ENCODE assay signal across 8 mouse cellular contexts in the genomic region with DNA sequence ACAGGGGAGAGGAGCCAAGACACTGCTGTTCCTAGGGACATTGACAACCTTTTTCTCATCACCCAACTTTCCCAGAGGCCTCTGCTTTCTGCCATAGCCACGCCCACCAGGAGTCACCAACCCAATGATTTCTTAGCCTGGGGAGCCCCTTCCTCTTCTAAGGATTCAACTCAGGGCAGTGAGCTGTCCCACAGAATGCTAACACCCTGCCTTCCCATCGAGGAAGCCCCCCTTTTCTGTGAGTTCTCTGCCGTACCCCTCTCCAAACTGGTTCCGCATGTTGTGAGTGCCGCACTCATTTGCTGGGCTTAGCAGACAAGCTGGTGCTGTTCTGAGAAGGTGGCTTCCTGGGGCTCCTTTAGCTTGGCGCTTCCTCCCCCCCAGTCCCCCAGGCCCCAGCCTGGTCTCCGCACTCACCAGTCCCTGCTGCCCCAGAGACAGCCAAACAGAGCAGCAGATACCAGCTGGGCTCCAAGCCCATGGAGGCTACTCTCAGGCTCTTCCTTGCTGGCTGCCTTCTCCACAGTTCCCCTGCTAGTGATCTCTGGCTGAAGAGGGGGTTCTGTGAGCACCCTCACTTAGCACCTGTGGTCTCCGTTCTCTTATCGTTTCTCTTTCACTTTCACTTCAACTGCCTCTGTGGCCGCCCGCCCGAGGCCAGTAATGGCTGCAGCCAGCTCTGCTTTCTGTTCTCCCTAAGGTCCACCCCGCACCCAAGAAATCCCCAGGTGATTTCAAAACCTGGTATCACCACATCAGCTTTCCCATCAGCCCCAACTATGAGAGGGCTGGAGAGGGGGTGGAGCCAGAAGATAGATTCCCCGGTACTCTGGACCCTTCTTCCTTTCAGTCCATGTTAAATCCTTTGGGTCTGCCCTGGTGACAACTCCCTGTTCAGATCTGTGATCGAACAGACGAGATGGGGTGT. TPM values are rescaled to one million over a fixed set of nuclear protein-coding genes. Genes with fewer than 3 reads are reported as not detected.
DNase-seq lines count a peak whose midpoint lies in the region; ATAC-seq lines count a peak whose summit lies in the region.

A gene (minus strand): TSS at position 744 of the 928 bp plus-strand sequence.

- peak within 1 kb of the TSS; percentile 60 for H3K4me2 ChIP-seq in forebrain, embryonic 11.5 days (ENCODE audit: low read depth, low read length, severe bottlenecking)

- WGBS in forebrain, embryonic 11.5 days, result 15% methylated on average over 16 of the region's 16 CpGs

- no peak within 1 kb of the TSS; the same call in 1 of the 2 replicates for H3K27ac ChIP-seq in forebrain, embryonic 11.5 days (ENCODE audit: low read depth, low read length)

- no peaks in the 10 kb centered on the region for H3K36me3 ChIP-seq in forebrain, embryonic 11.5 days (ENCODE audit: control insufficient read depth, insufficient read depth, low read length)

- H3K9me3 ChIP-seq in forebrain, embryonic 11.5 days (ENCODE audit: control insufficient read depth, low read length), result no peaks in the 10 kb centered on the region

- H3K27me3 ChIP-seq in forebrain, embryonic 11.5 days (ENCODE audit: control insufficient read depth, insufficient read depth, low read length), result no peaks in the 10 kb centered on the region

- H3K4me1 ChIP-seq in forebrain, embryonic 11.5 days (replicated peaks; ENCODE audit: control insufficient read depth, insufficient read depth, low read length), result peaks cover 12% of the 10 kb centered on the region; the same call in 1 of the 2 replicates

- peak; percentile 71 for DNase-seq in Muller cell, postnatal 12 days (ENCODE audit: inconsistent ontology term)
- peak; percentile 55 for DNase-seq in c-Kit-positive CD71-positive TER-119-negative erythroid progenitor cells, embryonic 14.5 days (ENCODE audit: low read depth)
- DNase-seq in forebrain, embryonic 11.5 days (ENCODE audit: low spot score), result peak; percentile 58
- DNase-seq in heart, postnatal 4 days, result peak; percentile 69
- peak; percentile 60 for DNase-seq in layer of hippocampus, adult 9-11 months
- DNase-seq in lung, postnatal 25 days (ENCODE audit: low spot score), result peak; percentile 76
- peak; percentile 56 for DNase-seq in ovary, postnatal 36 days (ENCODE audit: low spot score)
- DNase-seq in urinary bladder, postnatal 14 days (ENCODE audit: low spot score), result peak; percentile 62

- ATAC-seq in forebrain, embryonic 11.5 days (replicated peaks; ENCODE audit: low FRiP score), result peak; percentile 63

- H3K9ac ChIP-seq in forebrain, embryonic 11.5 days (ENCODE audit: low read length), result peak within 1 kb of the TSS; percentile 64

- H3K4me3 ChIP-seq in forebrain, embryonic 11.5 days (ENCODE audit: low read depth, low read length), result peak within 1 kb of the TSS; percentile 32

RNA-seq across cellular contexts. Expression of the gene that starts here (rescaled TPM):
- 1.1 and 1.8 TPM in 2 replicates for polyA plus RNA-seq in forebrain, embryonic 11.5 days (2014; fragmentation: Nextera tagmentation; extraction: Ambion mirVana)
- total RNA-seq in heart, postnatal 4 days (2021), result 1 to 10 TPM; 3.3 to 3.6 TPM
